ENCODE assay signal across 8 mouse cellular contexts in the genomic region with DNA sequence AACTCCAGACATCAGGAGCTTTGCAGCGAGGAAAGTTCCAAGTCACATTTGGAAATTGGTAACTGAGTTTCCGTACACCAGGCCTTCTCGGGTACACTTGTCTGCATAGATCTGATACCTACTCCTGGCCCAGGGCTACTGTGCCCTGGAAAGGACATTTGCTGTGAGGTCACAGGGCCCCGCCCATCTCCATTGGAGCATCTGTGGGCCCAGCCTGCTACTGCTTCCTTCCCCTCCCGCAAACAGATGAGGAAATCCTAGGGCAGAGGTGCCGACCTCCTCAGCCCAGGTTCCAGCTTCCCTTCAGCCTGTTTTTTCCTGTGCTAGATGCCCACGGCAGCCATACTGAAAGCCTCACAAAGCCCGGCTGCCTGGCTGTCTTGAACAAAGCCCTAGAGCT. TPM values are rescaled to one million over a fixed set of nuclear protein-coding genes. Genes with fewer than 3 reads are reported as not detected.
DNase-seq lines count a peak whose midpoint lies in the region; ATAC-seq and TF ChIP-seq lines count a peak whose summit lies in the region.

No protein-coding gene starts in this region.

- DNase-seq in lung, adult 18-20 months = no peak
- DNase-seq in heart, adult 2 months = peak; percentile 80 to 84
- DNase-seq in kidney, adult 9 months = peak; percentile 65
- no peak for DNase-seq in ovary, postnatal 36 days (ENCODE audit: low spot score)
- no peak for DNase-seq in cerebellum, postnatal 4 days (ENCODE audit: low spot score in 2 of 2)

- no peak for ATAC-seq in lung, embryonic 16.5 days (ENCODE audit: low read depth)
- ATAC-seq in neural tube, embryonic 15.5 days (ENCODE audit: low FRiP score) = no peak
- ATAC-seq in cerebellum, adult (ENCODE audit: insufficient number of reproducible peaks, low FRiP score, low TSS enrichment) = no peak

- TF ChIP-seq POLR2A in heart, adult 2 months (IDR thresholded peaks at IDR 0.05; ENCODE audit: insufficient read depth, low read depth, low read length) = peak; percentile 54

- 58% methylated on average over 8 of the region's 8 CpGs for WGBS in lung, embryonic 16.5 days
- 12% methylated on average over 8 of the region's 8 CpGs for WGBS in heart, adult 2 months
- 65% methylated on average over 8 of the region's 8 CpGs for WGBS in neural tube, embryonic 15.5 days

- peak overlapping the region; percentile 84 for H3K27ac ChIP-seq in lung, embryonic 16.5 days (ENCODE audit: low read length)
- peak overlapping the region; percentile 95 for H3K27ac ChIP-seq in heart, adult 2 months
- peak overlapping the region; percentile 65; the same call in 1 of the 2 replicates for H3K27ac ChIP-seq in neural tube, embryonic 15.5 days (replicated peaks)

- TF ChIP-seq CTCF in heart, adult 2 months (IDR thresholded peaks at IDR 0.05) = no peak

- H3K4me2 ChIP-seq in lung, embryonic 16.5 days (ENCODE audit: low read depth, low read length) = no peak overlapping the region
- H3K4me2 ChIP-seq in neural tube, embryonic 15.5 days = no peak overlapping the region

- peaks cover 72% of the 10 kb centered on the region for H3K4me1 ChIP-seq in lung, embryonic 16.5 days (replicated peaks; ENCODE audit: control insufficient read depth, insufficient read depth, low read length)
- peaks cover 64% of the 10 kb centered on the region for H3K4me1 ChIP-seq in heart, adult 2 months (ENCODE audit: control insufficient read depth, insufficient read depth, low read length)
- H3K4me1 ChIP-seq in neural tube, embryonic 15.5 days = peaks cover 60% of the 10 kb centered on the region

- intact Hi-C loops in heart, adult 2 months (cut with DNase I) = loop anchor here (1.0 to 5.0 kb wide), 2 partner anchors 7 to 43 kb away; no protein-coding TSS in a partner anchor

- peak overlapping the region; percentile 46 for H3K9ac ChIP-seq in lung, embryonic 16.5 days (ENCODE audit: low read length)
- peak overlapping the region; percentile 47 for H3K9ac ChIP-seq in heart, adult 2 months (ENCODE audit: low read depth, low read length)
- H3K9ac ChIP-seq in neural tube, embryonic 15.5 days (replicated peaks) = no peak overlapping the region

- no peaks in the 10 kb centered on the region for H3K9me3 ChIP-seq in lung, embryonic 16.5 days (ENCODE audit: control insufficient read depth, low read length)
- no peaks in the 10 kb centered on the region for H3K9me3 ChIP-seq in neural tube, embryonic 15.5 days (replicated peaks)

- H3K27me3 ChIP-seq in lung, embryonic 16.5 days (ENCODE audit: control insufficient read depth, insufficient read depth, low read depth, low read length) = no peaks in the 10 kb centered on the region
- no peaks in the 10 kb centered on the region for H3K27me3 ChIP-seq in heart, adult 2 months (ENCODE audit: control insufficient read depth, insufficient read depth, low read length)
- no peaks in the 10 kb centered on the region for H3K27me3 ChIP-seq in neural tube, embryonic 15.5 days (replicated peaks)

- TF ChIP-seq EP300 in heart, adult 2 months (IDR thresholded peaks at IDR 0.05; ENCODE audit: insufficient read depth, low read depth, low read length) = peak; percentile 90; the same call in 1 of the 2 replicates

- H3K4me3 ChIP-seq in lung, embryonic 16.5 days (ENCODE audit: low read length) = no peak overlapping the region
- H3K4me3 ChIP-seq in heart, adult 2 months = peak overlapping the region; percentile 21
- no peak overlapping the region for H3K4me3 ChIP-seq in neural tube, embryonic 15.5 days (replicated peaks)

- peaks cover 2% of the 10 kb centered on the region; the same call in 1 of the 2 replicates for H3K79me2 ChIP-seq in heart, adult 2 months (replicated peaks; ENCODE audit: control insufficient read depth, insufficient read depth, low read length)

- no peaks in the 10 kb centered on the region for H3K36me3 ChIP-seq in lung, embryonic 16.5 days (ENCODE audit: control insufficient read depth, insufficient read depth, low read length)
- peaks cover 21% of the 10 kb centered on the region for H3K36me3 ChIP-seq in heart, adult 2 months (ENCODE audit: control insufficient read depth, insufficient read depth, low read length)
- no peaks in the 10 kb centered on the region for H3K36me3 ChIP-seq in neural tube, embryonic 15.5 days

RNA-seq across cellular contexts. Expression of gene Hspg2, which starts 21.4 kb away (rescaled TPM):
- 34.7 and 35.2 TPM in 2 replicates for polyA plus RNA-seq in lung, embryonic 16.5 days (2015; fragmentation: Nextera tagmentation; extraction: Ambion mirVana)
- 100 to 1,000 TPM; 174 to 190 TPM for total RNA-seq in heart, adult 2 months (2021)
- polyA plus RNA-seq in heart, adult 2 months (2012; rRNA removed) = 86.7 and 114 TPM in 2 replicates
- polyA plus RNA-seq in neural tube, embryonic 15.5 days (2015; fragmentation: Nextera tagmentation; extraction: Ambion mirVana) = 7.5 and 9.8 TPM in 2 replicates

RNA-seq across cellular contexts. Expression of gene 1700013G24Rik, which starts 36.9 kb away (rescaled TPM):
- polyA plus RNA-seq in lung, embryonic 16.5 days (2015; fragmentation: Nextera tagmentation; extraction: Ambion mirVana) = not detected in 2 replicates
- total RNA-seq in heart, adult 2 months (2021) = not detected
- 0.38 and 0.57 TPM in 2 replicates for polyA plus RNA-seq in heart, adult 2 months (2012; rRNA removed)
- polyA plus RNA-seq in neural tube, embryonic 15.5 days (2015; fragmentation: Nextera tagmentation; extraction: Ambion mirVana) = not detected in 2 replicates

RNA-seq across cellular contexts. Expression of gene Cela3b, which starts 59.7 kb away (rescaled TPM):
- polyA plus RNA-seq in lung, embryonic 16.5 days (2015; fragmentation: Nextera tagmentation; extraction: Ambion mirVana) = not detected in 2 replicates
- total RNA-seq in heart, adult 2 months (2021) = not detected
- polyA plus RNA-seq in heart, adult 2 months (2012; rRNA removed) = 0.32 TPM in 1 of 2 replicates, not detected in the other
- 0.86 TPM in 1 of 2 replicates, not detected in the other for polyA plus RNA-seq in neural tube, embryonic 15.5 days (2015; fragmentation: Nextera tagmentation; extraction: Ambion mirVana)

Comparison
In these comparisons a context has a peak if more than half of its experiments do, and no peak if none do; other contexts are left out.
1. DNase-seq: peak in heart, adult 2 months (2 of 2) and kidney, adult 9 months (single experiment); none in lung, adult 18-20 months (0 of 2), ovary, postnatal 36 days (single experiment) and cerebellum, postnatal 4 days (0 of 2).
2. Peak in every context shown above with its lines, with median percentiles within 50 percentile points of each other: H3K27ac ChIP-seq.